Mouse (Mus musculus) midbrain, embryonic 11.5 days (tissue): ENCODE results near the gene Pced1b. TPM values are rescaled to one million over a fixed set of nuclear protein-coding genes. Genes with fewer than 3 reads are reported as not detected.
A peak's percentile ranks its signal among the peaks of the same experiment; 100 is the strongest.

Experiments
- ATAC-seq: fragments of 200-750 bp; cut with Nextera tagmentation; 2 replicates; pipeline ENCODE4 v1.8.0; 2017; ENCODE audit warnings: moderate TSS enrichment, moderate library complexity; ENCODE audit not compliant: low FRiP score
- DNase-seq: peaks from one replicate; pipeline ENCODE4 v3.0.0; 2015; ENCODE audit warnings: low spot score; ENCODE audit errors: missing footprints
- H3K27ac ChIP-seq: fragments of 300-500 bp; sonication (generic); 2 replicates; pipeline ENCODE4 v1.5.1; 2014; ENCODE audit warnings: low read depth, low read length
- H3K27me3 ChIP-seq: fragments of 300-500 bp; sonication (generic); 2 replicates; pipeline ENCODE4 v1.6.1; 2014; ENCODE audit warnings: mild to moderate bottlenecking, low read length, moderate library complexity, mixed read lengths; ENCODE audit not compliant: control insufficient read depth, insufficient read depth
- H3K36me3 ChIP-seq: fragments of 300-500 bp; sonication (generic); 2 replicates; pipeline ENCODE4 v1.6.1; 2014; ENCODE audit warnings: mild to moderate bottlenecking, low read length, moderate library complexity, mixed read lengths; ENCODE audit not compliant: control insufficient read depth, insufficient read depth
- H3K4me1 ChIP-seq: fragments of 300-500 bp; sonication (generic); 2 replicates; pipeline ENCODE4 v1.6.1; 2014; ENCODE audit warnings: low read length; ENCODE audit not compliant: control insufficient read depth, insufficient read depth
- H3K4me2 ChIP-seq: fragments of 300-500 bp; sonication (generic); 2 replicates; pipeline ENCODE4 v1.6.1; 2014; ENCODE audit warnings: mild to moderate bottlenecking, moderate library complexity
- H3K4me3 ChIP-seq: fragments of 300-500 bp; sonication (generic); 2 replicates; pipeline ENCODE4 v1.5.1; 2014; ENCODE audit warnings: low read depth, low read length
- H3K9ac ChIP-seq: fragments of 300-500 bp; sonication (generic); 2 replicates; pipeline ENCODE4 v1.6.1; 2014; ENCODE audit warnings: low read length
- H3K9me3 ChIP-seq: fragments of 300-500 bp; sonication (generic); 2 replicates; pipeline ENCODE4 v1.6.1; 2016; ENCODE audit warnings: low read length; ENCODE audit not compliant: control insufficient read depth
- WGBS: fragments of 180-500 bp; shearing (Covaris S2); extraction: QIAGEN DNeasy Blood & Tissue Kit; methylation state at CpG from one replicate; pipeline ENCODE4 v1.1.7; 2014; 5-methylcytosine and 5-hydroxymethylcytosine counted together
- polyA plus RNA-seq: library from polyadenylated mRNA; unstranded; fragments of >200 nt; fragmentation: Nextera tagmentation; extraction: Ambion mirVana; gene quantifications from 2 replicates; pipeline ENCODE4 v1.2.1, GENCODE M21; 2014

The Pced1b gene
- polyA plus RNA-seq, 1 experiment from 2014 or later: 4.0 TPM

DNA sequence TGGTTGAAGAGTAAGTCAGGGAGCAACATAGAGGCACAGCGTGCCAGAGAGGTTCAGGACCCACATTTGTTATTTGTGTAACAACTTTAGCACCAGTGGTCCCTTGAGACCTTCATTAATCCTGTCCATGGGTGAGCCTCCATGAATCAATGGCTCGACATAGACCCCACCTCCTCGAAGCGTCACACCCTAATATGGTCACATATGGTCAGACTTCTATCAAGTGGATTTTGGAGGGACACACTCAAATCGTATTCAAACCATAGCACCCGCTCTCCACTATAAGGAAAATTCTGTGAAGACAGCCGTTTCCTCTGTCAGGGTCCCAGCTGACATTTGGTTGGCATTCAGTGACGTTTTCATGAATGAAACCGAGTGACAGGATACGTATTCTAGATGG lies 2.4 kb downstream of the Pced1b start:
- Histone ChIP-seq H3K36me3 (no peaks in the 10 kb centered on the region), H3K9ac (no peak overlapping the region), H3K4me3 (no peak overlapping the region), H3K4me1 (no peaks in the 10 kb centered on the region), H3K9me3 (no peaks in the 10 kb centered on the region), H3K4me2 (no peak overlapping the region), H3K27me3 (peaks cover 5% of the 10 kb centered on the region; the same call in 1 of the 2 replicates), H3K27ac (no peak overlapping the region)
- 93% methylated on average over 10 of the region's 10 CpGs for WGBS
- ATAC-seq (no peak), DNase-seq (peak; percentile 69)

- 81% methylated on average over 8 of the region's 8 CpGs for WGBS
- Histone ChIP-seq H3K9me3 (no peaks in the 10 kb centered on the region), H3K27ac (no peak overlapping the region), H3K4me2 (no peak overlapping the region), H3K9ac (no peak overlapping the region), H3K4me3 (no peak overlapping the region), H3K36me3 (no peaks in the 10 kb centered on the region), H3K27me3 (no peaks in the 10 kb centered on the region), H3K4me1 (no peaks in the 10 kb centered on the region)
- DNase-seq (no peak), ATAC-seq (no peak)
These were observed 5.7 kb downstream of the Pced1b start for GRCm38 (mm10) chr15:97252493-97253034.

GRCm38 (mm10) chr15:97254375-97254774 lies 7.5 kb downstream of the Pced1b start:
- ATAC-seq (no peak), DNase-seq (no peak)
- 91% methylated on average over 4 of the region's 4 CpGs for WGBS
- Histone ChIP-seq H3K4me3 (no peak overlapping the region), H3K27ac (no peak overlapping the region), H3K9ac (no peak overlapping the region), H3K36me3 (no peaks in the 10 kb centered on the region), H3K9me3 (no peaks in the 10 kb centered on the region), H3K4me2 (no peak overlapping the region), H3K27me3 (no peaks in the 10 kb centered on the region), H3K4me1 (no peaks in the 10 kb centered on the region)

- no peaks in the 10 kb centered on the region for H3K36me3 ChIP-seq
- H3K27ac ChIP-seq: no peak overlapping the region
- no peak overlapping the region for H3K4me3 ChIP-seq
- no peaks in the 10 kb centered on the region for H3K9me3 ChIP-seq
- no peaks in the 10 kb centered on the region for H3K27me3 ChIP-seq
- DNase-seq (no peak), ATAC-seq (no peak)
- H3K4me2 ChIP-seq: no peak overlapping the region
- WGBS: 92% methylated on average over 3 of the region's 3 CpGs
- H3K4me1 ChIP-seq: no peaks in the 10 kb centered on the region
- H3K9ac ChIP-seq: no peak overlapping the region
These were observed 8.9 kb downstream of the Pced1b start for GRCm38 (mm10) chr15:97255800-97256199.

GRCm38 (mm10) chr15:97256411-97256810 lies 9.5 kb downstream of the Pced1b start:
- Histone ChIP-seq H3K4me1 (no peaks in the 10 kb centered on the region), H3K27me3 (no peaks in the 10 kb centered on the region), H3K27ac (no peak overlapping the region), H3K36me3 (no peaks in the 10 kb centered on the region), H3K4me3 (no peak overlapping the region), H3K9ac (no peak overlapping the region), H3K9me3 (no peaks in the 10 kb centered on the region), H3K4me2 (no peak overlapping the region)
- no peak for ATAC-seq
- WGBS: 93% methylated on average over 11 of the region's 11 CpGs
- no peak for DNase-seq

DNA sequence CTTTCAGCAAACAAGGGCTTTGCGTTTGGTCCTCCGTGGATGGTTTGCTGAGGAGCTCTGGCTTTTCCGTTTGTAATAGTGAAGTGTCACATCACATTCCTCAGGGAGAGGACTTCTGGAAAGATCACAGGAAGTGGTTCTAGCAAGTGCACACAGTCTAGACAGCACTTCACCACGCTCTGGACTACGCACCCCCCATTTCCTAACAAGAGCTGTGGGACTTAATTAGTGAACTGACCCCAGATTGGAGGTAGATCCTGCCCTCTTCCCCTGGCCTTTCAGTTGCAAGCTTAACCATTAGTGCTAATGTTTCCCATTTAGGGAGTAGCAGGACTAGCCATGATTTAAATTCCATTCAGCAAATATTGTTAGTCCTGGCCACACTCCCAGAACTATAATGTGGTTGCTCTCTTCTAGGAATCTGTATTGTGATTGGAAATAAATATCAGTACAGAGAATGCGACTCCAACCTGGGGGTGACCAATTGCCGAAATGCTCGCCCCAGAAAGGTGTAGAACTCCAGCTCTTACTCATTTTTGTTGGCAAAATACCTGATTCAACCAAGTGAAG lies 10.4 kb downstream of the Pced1b start:
- 90% methylated on average over 8 of the region's 8 CpGs for WGBS
- ATAC-seq: no peak

GRCm38 (mm10) chr15:97258483-97259230 lies 11.8 kb downstream of the Pced1b start:
- Histone ChIP-seq H3K4me3 (no peak overlapping the region), H3K4me1 (no peaks in the 10 kb centered on the region), H3K9ac (no peak overlapping the region), H3K9me3 (no peaks in the 10 kb centered on the region), H3K36me3 (no peaks in the 10 kb centered on the region), H3K27me3 (no peaks in the 10 kb centered on the region), H3K4me2 (no peak overlapping the region), H3K27ac (no peak overlapping the region)
- WGBS: 92% methylated on average over 17 of the region's 17 CpGs
- DNase-seq: no peak
- ATAC-seq: no peak

More for the DNA sequence above, 10.4 kb downstream of the Pced1b start:
- Histone ChIP-seq H3K9ac (no peak overlapping the region), H3K27me3 (no peaks in the 10 kb centered on the region), H3K4me3 (no peak overlapping the region), H3K9me3 (no peaks in the 10 kb centered on the region), H3K4me2 (no peak overlapping the region), H3K27ac (no peak overlapping the region), H3K36me3 (no peaks in the 10 kb centered on the region), H3K4me1 (no peaks in the 10 kb centered on the region)
- no peak for DNase-seq

- no peak overlapping the region for H3K27ac ChIP-seq
- H3K36me3 ChIP-seq: no peaks in the 10 kb centered on the region
- no peak overlapping the region for H3K9ac ChIP-seq
- H3K27me3 ChIP-seq: no peaks in the 10 kb centered on the region
- no peaks in the 10 kb centered on the region for H3K4me1 ChIP-seq
- H3K4me3 ChIP-seq: no peak overlapping the region
- DNase-seq (no peak), ATAC-seq (no peak)
- H3K4me2 ChIP-seq: no peak overlapping the region
- H3K9me3 ChIP-seq: no peaks in the 10 kb centered on the region
- WGBS: 84% methylated on average over 8 of the region's 8 CpGs
These were observed 12.4 kb downstream of the Pced1b start for GRCm38 (mm10) chr15:97259300-97259699.

DNA sequence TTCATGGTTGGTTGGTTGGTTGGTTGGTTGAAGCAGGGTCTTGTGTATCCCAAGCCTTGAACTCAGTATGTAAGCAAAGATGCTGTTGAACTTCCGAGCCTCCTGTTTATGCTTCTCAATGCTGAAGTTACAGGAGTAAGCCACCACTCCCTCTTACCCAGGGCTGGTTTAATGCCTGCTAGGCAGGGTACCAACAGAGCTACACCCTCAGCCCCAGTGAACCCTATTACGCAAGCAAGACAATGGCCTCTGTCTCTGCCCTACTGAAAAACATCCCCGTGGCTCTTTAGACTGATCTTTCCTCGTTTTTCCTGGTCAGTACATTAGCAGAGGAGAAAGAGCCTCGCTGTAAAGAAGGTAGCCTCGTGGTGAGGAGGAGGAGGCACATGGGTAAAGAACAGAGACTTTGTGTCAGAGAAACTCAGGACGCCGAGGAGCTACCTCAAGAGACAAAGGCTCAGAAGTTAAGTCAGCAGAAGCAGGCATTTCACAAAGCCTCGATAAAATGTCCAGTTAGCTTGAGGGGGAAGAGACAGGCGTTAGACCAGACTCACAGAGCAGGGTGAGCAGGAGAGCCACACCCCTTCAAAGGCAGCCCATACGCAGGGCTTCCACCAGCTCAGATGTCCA lies 13.2 kb downstream of the Pced1b start:
- H3K9me3 ChIP-seq: no peaks in the 10 kb centered on the region
- WGBS: 80% methylated on average over 11 of the region's 11 CpGs
- ATAC-seq (no peak), DNase-seq (no peak)
- no peak overlapping the region for H3K4me3 ChIP-seq
- no peak overlapping the region for H3K9ac ChIP-seq
- H3K36me3 ChIP-seq: no peaks in the 10 kb centered on the region
- no peaks in the 10 kb centered on the region for H3K27me3 ChIP-seq
- no peaks in the 10 kb centered on the region for H3K4me1 ChIP-seq
- H3K27ac ChIP-seq: no peak overlapping the region
- H3K4me2 ChIP-seq: no peak overlapping the region
